Mouse (Mus musculus): ENCODE results near the gene Abcb10. TPM values are rescaled to one million over a fixed set of nuclear protein-coding genes. Genes with fewer than 3 reads are reported as not detected.

The Abcb10 gene
- polyA plus RNA-seq, 1 experiment from 2014 or later, result 11.1 TPM

- DNase-seq (ENCODE audit: low spot score) (peak; percentile 0), ATAC-seq (no peak; the same call in 1 of the 2 replicates)
- H3K9ac ChIP-seq (ENCODE audit: low read length), result peak overlapping the region; percentile 87
- no peaks in the 10 kb centered on the region for H3K9me3 ChIP-seq (replicated peaks; ENCODE audit: control insufficient read depth, low read length)
- peak overlapping the region; percentile 77 for H3K27ac ChIP-seq (ENCODE audit: low read depth, low read length)
- 3% methylated on average over 10 of the region's 10 CpGs for WGBS
- H3K36me3 ChIP-seq (ENCODE audit: control insufficient read depth, insufficient read depth, low read length), result peaks cover 32% of the 10 kb centered on the region
- H3K4me3 ChIP-seq (ENCODE audit: low read depth, low read length), result peak overlapping the region; percentile 100
- peaks cover 9% of the 10 kb centered on the region for H3K4me1 ChIP-seq (ENCODE audit: control insufficient read depth, insufficient read depth, low read length)
- H3K27me3 ChIP-seq (replicated peaks; ENCODE audit: control insufficient read depth, insufficient read depth, low read length), result no peaks in the 10 kb centered on the region
- peak overlapping the region; percentile 99 for H3K4me2 ChIP-seq (ENCODE audit: low read length)
These were observed 33.3 kb downstream of the Abcb10 start for GRCm38 (mm10) chr8:123949686-123949986.

- H3K4me3 ChIP-seq (ENCODE audit: low read depth, low read length), result peak within 1 kb of the TSS; percentile 100
- peak within 1 kb of the TSS; percentile 77 for H3K27ac ChIP-seq (ENCODE audit: low read depth, low read length)
- peaks cover 30% of the 10 kb centered on the region for H3K36me3 ChIP-seq (ENCODE audit: control insufficient read depth, insufficient read depth, low read length)
- under 1% methylated on average over 77 of the region's 77 CpGs for WGBS
- H3K27me3 ChIP-seq (replicated peaks; ENCODE audit: control insufficient read depth, insufficient read depth, low read length), result no peaks in the 10 kb centered on the region
- peak within 1 kb of the TSS; percentile 99 for H3K4me2 ChIP-seq (ENCODE audit: low read length)
- ATAC-seq (peak; percentile 84), DNase-seq (ENCODE audit: low spot score) (peak; percentile 99)
- no peaks in the 10 kb centered on the region for H3K9me3 ChIP-seq (replicated peaks; ENCODE audit: control insufficient read depth, low read length)
- peaks cover 9% of the 10 kb centered on the region for H3K4me1 ChIP-seq (ENCODE audit: control insufficient read depth, insufficient read depth, low read length)
- H3K9ac ChIP-seq (ENCODE audit: low read length), result peak within 1 kb of the TSS; percentile 87
These were observed 33.8 kb downstream of the Abcb10 start, which contains the start of gene Nup133 for GRCm38 (mm10) chr8:123948942-123949685. Nup133 (minus strand) TSS chr8:123949265.

- Histone ChIP-seq H3K4me2 (ENCODE audit: low read length) (no peak overlapping the region), H3K27me3 (replicated peaks; ENCODE audit: control insufficient read depth, insufficient read depth, low read length) (no peaks in the 10 kb centered on the region), H3K27ac (ENCODE audit: low read depth, low read length) (no peak overlapping the region), H3K9ac (ENCODE audit: low read length) (no peak overlapping the region), H3K9me3 (replicated peaks; ENCODE audit: control insufficient read depth, low read length) (no peaks in the 10 kb centered on the region), H3K36me3 (ENCODE audit: control insufficient read depth, insufficient read depth, low read length) (peaks cover 75% of the 10 kb centered on the region), H3K4me3 (ENCODE audit: low read depth, low read length) (no peak overlapping the region), H3K4me1 (ENCODE audit: control insufficient read depth, insufficient read depth, low read length) (no peaks in the 10 kb centered on the region)
- DNase-seq (ENCODE audit: low spot score) (no peak), ATAC-seq (no peak)
- 94% methylated on average over 7 of the region's 7 CpGs for WGBS
These were observed 53.9 kb downstream of the Abcb10 start for GRCm38 (mm10) chr8:123929026-123929425.

GRCm38 (mm10) chr8:123925671-123926070, 57.3 kb downstream of the Abcb10 start:
- Histone ChIP-seq H3K4me1 (ENCODE audit: control insufficient read depth, insufficient read depth, low read length) (no peaks in the 10 kb centered on the region), H3K4me2 (ENCODE audit: low read length) (no peak overlapping the region), H3K36me3 (ENCODE audit: control insufficient read depth, insufficient read depth, low read length) (peaks cover 74% of the 10 kb centered on the region), H3K9me3 (replicated peaks; ENCODE audit: control insufficient read depth, low read length) (no peaks in the 10 kb centered on the region), H3K27me3 (replicated peaks; ENCODE audit: control insufficient read depth, insufficient read depth, low read length) (no peaks in the 10 kb centered on the region), H3K9ac (ENCODE audit: low read length) (no peak overlapping the region), H3K4me3 (ENCODE audit: low read depth, low read length) (no peak overlapping the region), H3K27ac (ENCODE audit: low read depth, low read length) (no peak overlapping the region)
- ATAC-seq (no peak), DNase-seq (ENCODE audit: low spot score) (no peak)
- WGBS, result 93% methylated on average over 3 of the region's 3 CpGs

GRCm38 (mm10) chr8:123924719-123925118, 58.2 kb downstream of the Abcb10 start:
- ATAC-seq (peak; percentile 85), DNase-seq (ENCODE audit: low spot score) (peak; percentile 89)
- no peak overlapping the region for H3K27ac ChIP-seq (ENCODE audit: low read depth, low read length)
- H3K9ac ChIP-seq (ENCODE audit: low read length), result no peak overlapping the region
- no peaks in the 10 kb centered on the region for H3K4me1 ChIP-seq (ENCODE audit: control insufficient read depth, insufficient read depth, low read length)
- H3K27me3 ChIP-seq (replicated peaks; ENCODE audit: control insufficient read depth, insufficient read depth, low read length), result no peaks in the 10 kb centered on the region
- WGBS, result 23% methylated on average over 2 of the region's 2 CpGs
- H3K36me3 ChIP-seq (ENCODE audit: control insufficient read depth, insufficient read depth, low read length), result peaks cover 74% of the 10 kb centered on the region
- H3K4me2 ChIP-seq (ENCODE audit: low read length), result no peak overlapping the region
- no peaks in the 10 kb centered on the region for H3K9me3 ChIP-seq (replicated peaks; ENCODE audit: control insufficient read depth, low read length)
- no peak overlapping the region for H3K4me3 ChIP-seq (ENCODE audit: low read depth, low read length)

- no peak overlapping the region for H3K27ac ChIP-seq (ENCODE audit: low read depth, low read length)
- H3K27me3 ChIP-seq (replicated peaks; ENCODE audit: control insufficient read depth, insufficient read depth, low read length), result no peaks in the 10 kb centered on the region
- H3K36me3 ChIP-seq (ENCODE audit: control insufficient read depth, insufficient read depth, low read length), result peaks cover 96% of the 10 kb centered on the region
These were observed 68.3 kb downstream of the Abcb10 start for GRCm38 (mm10) chr8:123914635-123915034.

GRCm38 (mm10) chr8:123912265-123912664, 70.7 kb downstream of the Abcb10 start:
- Histone ChIP-seq H3K9ac (ENCODE audit: low read length) (no peak overlapping the region), H3K36me3 (ENCODE audit: control insufficient read depth, insufficient read depth, low read length) (peaks cover 95% of the 10 kb centered on the region), H3K4me1 (ENCODE audit: control insufficient read depth, insufficient read depth, low read length) (no peaks in the 10 kb centered on the region), H3K4me2 (ENCODE audit: low read length) (no peak overlapping the region), H3K27me3 (replicated peaks; ENCODE audit: control insufficient read depth, insufficient read depth, low read length) (no peaks in the 10 kb centered on the region), H3K9me3 (replicated peaks; ENCODE audit: control insufficient read depth, low read length) (no peaks in the 10 kb centered on the region), H3K4me3 (ENCODE audit: low read depth, low read length) (no peak overlapping the region), H3K27ac (ENCODE audit: low read depth, low read length) (no peak overlapping the region)
- ATAC-seq (no peak), DNase-seq (ENCODE audit: low spot score) (no peak)
- WGBS, result 95% methylated on average over 4 of the region's 4 CpGs

More at GRCm38 (mm10) chr8:123914635-123915034, 68.3 kb downstream of the Abcb10 start:
- DNase-seq (ENCODE audit: low spot score), result no peak
- no peak overlapping the region for H3K4me3 ChIP-seq (ENCODE audit: low read depth, low read length)
- H3K9ac ChIP-seq (ENCODE audit: low read length), result no peak overlapping the region
- H3K4me1 ChIP-seq (ENCODE audit: control insufficient read depth, insufficient read depth, low read length), result no peaks in the 10 kb centered on the region
- H3K9me3 ChIP-seq (replicated peaks; ENCODE audit: control insufficient read depth, low read length), result no peaks in the 10 kb centered on the region
- H3K4me2 ChIP-seq (ENCODE audit: low read length), result no peak overlapping the region
- no peak for ATAC-seq
- WGBS, result 97% methylated on average over 3 of the region's 3 CpGs

GRCm38 (mm10) chr8:123907604-123908003, 75.3 kb downstream of the Abcb10 start:
- 94% methylated on average over 6 of the region's 6 CpGs for WGBS
- H3K9ac ChIP-seq (ENCODE audit: low read length), result no peak overlapping the region
- peaks cover 89% of the 10 kb centered on the region for H3K36me3 ChIP-seq (ENCODE audit: control insufficient read depth, insufficient read depth, low read length)
- H3K4me3 ChIP-seq (ENCODE audit: low read depth, low read length), result no peak overlapping the region
- H3K4me2 ChIP-seq (ENCODE audit: low read length), result no peak overlapping the region
- ATAC-seq, result no peak
- no peaks in the 10 kb centered on the region for H3K27me3 ChIP-seq (replicated peaks; ENCODE audit: control insufficient read depth, insufficient read depth, low read length)
- no peaks in the 10 kb centered on the region for H3K9me3 ChIP-seq (replicated peaks; ENCODE audit: control insufficient read depth, low read length)
- H3K27ac ChIP-seq (ENCODE audit: low read depth, low read length), result no peak overlapping the region
- H3K4me1 ChIP-seq (ENCODE audit: control insufficient read depth, insufficient read depth, low read length), result no peaks in the 10 kb centered on the region
- no peak for DNase-seq (ENCODE audit: low spot score)

- H3K36me3 ChIP-seq (ENCODE audit: control insufficient read depth, insufficient read depth, low read length), result peaks cover 74% of the 10 kb centered on the region
- no peak for DNase-seq (ENCODE audit: low spot score)
- WGBS, result 86% methylated on average over 7 of the region's 7 CpGs
These were observed 80.3 kb downstream of the Abcb10 start for GRCm38 (mm10) chr8:123902653-123903052.

More at GRCm38 (mm10) chr8:123902653-123903052, 80.3 kb downstream of the Abcb10 start:
- Histone ChIP-seq H3K9ac (ENCODE audit: low read length) (no peak overlapping the region), H3K9me3 (replicated peaks; ENCODE audit: control insufficient read depth, low read length) (no peaks in the 10 kb centered on the region), H3K27ac (ENCODE audit: low read depth, low read length) (no peak overlapping the region), H3K4me3 (ENCODE audit: low read depth, low read length) (no peak overlapping the region), H3K27me3 (replicated peaks; ENCODE audit: control insufficient read depth, insufficient read depth, low read length) (no peaks in the 10 kb centered on the region), H3K4me1 (ENCODE audit: control insufficient read depth, insufficient read depth, low read length) (no peaks in the 10 kb centered on the region), H3K4me2 (ENCODE audit: low read length) (no peak overlapping the region)
- no peak for ATAC-seq

Measured in forebrain, embryonic 14.5 days (tissue).